Comparison of ENCODE assay signal across 8 mouse cellular contexts in genomic region chr7:128592118-128592935, GRCm38 (mm10). TPM values are rescaled to one million over a fixed set of nuclear protein-coding genes. Genes with fewer than 3 reads are reported as not detected.
DNase-seq lines count a peak whose midpoint lies in the region; ATAC-seq and TF ChIP-seq lines count a peak whose summit lies in the region.

No protein-coding gene starts in this region.

- intact Hi-C loops in gastrocnemius, adult 2 months (cut with DNase I), result no loop called here
- intact Hi-C loops in left cerebral cortex, postnatal 14 days (cut with DNase I), result loop anchor here (5.0 kb wide), 2 partner anchors 75 to 95 kb away; no protein-coding TSS in a partner anchor

- peaks cover 25% of the 10 kb centered on the region for H3K4me1 ChIP-seq in hindbrain, embryonic 14.5 days (replicated peaks; ENCODE audit: control insufficient read depth, insufficient read depth, low read length)
- peaks cover 3% of the 10 kb centered on the region; the same call in 1 of the 2 replicates for H3K4me1 ChIP-seq in stomach, embryonic 15.5 days

- H3K4me2 ChIP-seq in hindbrain, embryonic 14.5 days (replicated peaks), result peak overlapping the region; percentile 50
- peak overlapping the region; percentile 56 for H3K4me2 ChIP-seq in stomach, embryonic 15.5 days

- peak overlapping the region; percentile 58 for H3K4me3 ChIP-seq in gastrocnemius, adult 2 months
- no peak overlapping the region; the same call in 1 of the 2 replicates for H3K4me3 ChIP-seq in hindbrain, embryonic 14.5 days (replicated peaks; ENCODE audit: low read length)
- peak overlapping the region; percentile 16 for H3K4me3 ChIP-seq in stomach, embryonic 15.5 days (replicated peaks)

- peak overlapping the region; percentile 36 for H3K9ac ChIP-seq in hindbrain, embryonic 14.5 days
- H3K9ac ChIP-seq in stomach, embryonic 15.5 days, result no peak overlapping the region

- H3K9me3 ChIP-seq in hindbrain, embryonic 14.5 days (ENCODE audit: control insufficient read depth, low read length), result no peaks in the 10 kb centered on the region
- no peaks in the 10 kb centered on the region for H3K9me3 ChIP-seq in stomach, embryonic 15.5 days

- H3K27ac ChIP-seq in gastrocnemius, adult 2 months, result peak overlapping the region; percentile 85
- peak overlapping the region; percentile 83 for H3K27ac ChIP-seq in hindbrain, embryonic 14.5 days
- H3K27ac ChIP-seq in stomach, embryonic 15.5 days, result peak overlapping the region; percentile 64

- DNase-seq in left cerebral cortex, adult 18-20 months (ENCODE audit: low spot score in 2 of 2), result peak; percentile 41 to 58
- DNase-seq in left cerebral cortex, adult 11 months (ENCODE audit: low spot score), result no peak
- peak; percentile 58 for DNase-seq in gastrocnemius, adult 2 months
- no peak for DNase-seq in hindbrain, embryonic 14.5 days (ENCODE audit: low spot score)
- DNase-seq in left cerebral cortex, postnatal 14 days (ENCODE audit: low spot score in 2 of 2), result peak; percentile 43 to 64
- DNase-seq in lung, postnatal 36 days, result peak; percentile 81
- DNase-seq in cerebellum, postnatal 36 days, result no peak

- no peaks in the 10 kb centered on the region for H3K27me3 ChIP-seq in hindbrain, embryonic 14.5 days (ENCODE audit: control insufficient read depth, insufficient read depth, low read length)
- H3K27me3 ChIP-seq in stomach, embryonic 15.5 days (replicated peaks), result no peaks in the 10 kb centered on the region

- TF ChIP-seq CTCF in gastrocnemius, adult 2 months (IDR thresholded peaks at IDR 0.05), result no peak

- ATAC-seq in hindbrain, embryonic 14.5 days (ENCODE audit: low FRiP score), result peak; percentile 43; the same call in 1 of the 2 replicates
- 0 out of 2 replicates have a peak, but pooled peaks have one; percentile 31 for ATAC-seq in stomach, embryonic 15.5 days (ENCODE audit: insufficient read depth, low FRiP score, low read depth)

- H3K36me3 ChIP-seq in hindbrain, embryonic 14.5 days (replicated peaks; ENCODE audit: control insufficient read depth, insufficient read depth), result no peaks in the 10 kb centered on the region
- no peaks in the 10 kb centered on the region for H3K36me3 ChIP-seq in stomach, embryonic 15.5 days

- WGBS in hindbrain, embryonic 14.5 days, result 4% methylated on average over 21 of the region's 21 CpGs
- WGBS in stomach, embryonic 15.5 days, result 19% methylated on average over 21 of the region's 21 CpGs

RNA-seq across cellular contexts. Expression of gene Inpp5f, which starts 18.8 kb away (rescaled TPM):
- total RNA-seq in left cerebral cortex, adult 18-20 months (2021), result 100 to 1,000 TPM in 1 of 2 experiments, 10 to 100 TPM in 1; 96.5 to 103 TPM
- 1 to 10 TPM; 2.8 to 3.1 TPM for total RNA-seq in gastrocnemius, adult 2 months (2021)
- polyA plus RNA-seq in hindbrain, embryonic 14.5 days (2014; fragmentation: Nextera tagmentation; extraction: Ambion mirVana), result 418 and 450 TPM in 2 replicates
- 100 to 1,000 TPM; 143 to 171 TPM for total RNA-seq in left cerebral cortex, postnatal 14 days (2021)
- 20.3 and 20.9 TPM in 2 replicates for polyA plus RNA-seq in stomach, embryonic 15.5 days (2015; fragmentation: Nextera tagmentation; extraction: Ambion mirVana)

Comparison
In these comparisons a context has a peak if more than half of its experiments do, and no peak if none do; other contexts are left out.
1. DNase-seq: peak in left cerebral cortex, adult 18-20 months (2 of 2), gastrocnemius, adult 2 months (single experiment), left cerebral cortex, postnatal 14 days (2 of 2) and lung, postnatal 36 days (single experiment); none in left cerebral cortex, adult 11 months (single experiment), hindbrain, embryonic 14.5 days (single experiment) and cerebellum, postnatal 36 days (0 of 2).
2. RNA of gene Inpp5f, which starts 18.8 kb away (total RNA-seq): 143 to 171 TPM in left cerebral cortex, postnatal 14 days and 96.5 to 103 TPM in left cerebral cortex, adult 18-20 months; 2.8 to 3.1 TPM in gastrocnemius, adult 2 months; every median in the first group is over 10 times any median in the second.
3. Peak in every context shown above with its lines, with median percentiles within 50 percentile points of each other: H3K27ac ChIP-seq.